Mouse (Mus musculus) urinary bladder, adult 2 months (tissue): Measurements from ENCODE around the gene Msh5. TPM values are rescaled to one million over a fixed set of nuclear protein-coding genes. Genes with fewer than 3 reads are reported as not detected.
"Not testable (repeated sequence)": the region's sequence is repeated elsewhere in the genome, so short reads cannot be mapped to it uniquely, and the experiment has no call there.

ENCODE experiments used
- DNase-seq: peaks from one replicate; pipeline ENCODE4 v3.0.0; 2022; ENCODE audit warnings: low spot score
- polyA plus RNA-seq: library from polyadenylated mRNA; depleted of rRNA; stranded (reverse); fragments of >200 nt; gene quantifications from 2 replicates; pipeline ENCODE4 v1.2.3, GENCODE M21; 2012

Gene Msh5
- polyA plus RNA-seq, 1 experiment, result 1.4 TPM

- DNase-seq, result no peak
These were observed 44.2 kb downstream of the Msh5 start for GRCm38 (mm10) chr17:35002153-35002865.

GRCm38 (mm10) chr17:35001452-35002152 lies 44.9 kb downstream of the Msh5 start:
- DNase-seq, result no peak

- DNase-seq, result peak; percentile 91
These were observed 45.7 kb downstream of the Msh5 start, which contains the start of gene Vars for GRCm38 (mm10) chr17:35000717-35001451. Vars (plus strand) TSS chr17:35000987.

- not testable (repeated sequence) for DNase-seq
These were observed 46.5 kb downstream of the Msh5 start for GRCm38 (mm10) chr17:34999871-35000716.

- DNase-seq, result no peak
These were observed 47.8 kb downstream of the Msh5 start for GRCm38 (mm10) chr17:34998526-34999430.

GRCm38 (mm10) chr17:34997142-34997483 lies 49.4 kb downstream of the Msh5 start:
- DNase-seq, result no peak

- DNase-seq, result no peak
These were observed 50.0 kb downstream of the Msh5 start for GRCm38 (mm10) chr17:34996411-34997141.

- DNase-seq, result not testable (repeated sequence)
These were observed 50.6 kb downstream of the Msh5 start for GRCm38 (mm10) chr17:34995927-34996326.

GRCm38 (mm10) chr17:34995192-34995591 lies 51.4 kb downstream of the Msh5 start:
- DNase-seq, result not testable (repeated sequence)

- DNase-seq, result no peak
These were observed 51.8 kb downstream of the Msh5 start for GRCm38 (mm10) chr17:34994751-34995150.

GRCm38 (mm10) chr17:34984218-34984617 lies 62.3 kb downstream of the Msh5 start:
- no peak for DNase-seq

- DNase-seq, result no peak
These were observed 64.2 kb downstream of the Msh5 start for GRCm38 (mm10) chr17:34982328-34982727.

- peak; percentile 88 for DNase-seq
These were observed 64.8 kb downstream of the Msh5 start, which contains the start of gene Lsm2 for GRCm38 (mm10) chr17:34981690-34982180. Lsm2 (plus strand) TSS chr17:34981862.

- no peak for DNase-seq
These were observed 65.9 kb downstream of the Msh5 start for GRCm38 (mm10) chr17:34980655-34981054.

GRCm38 (mm10) chr17:34979631-34980030 lies 66.9 kb downstream of the Msh5 start:
- no peak for DNase-seq
